Mouse (Mus musculus) heart, postnatal 0 days (tissue): ENCODE data around the gene Map3k4. TPM values are rescaled to one million over a fixed set of nuclear protein-coding genes. Genes with fewer than 3 reads are reported as not detected.

Experiments
- ATAC-seq: fragments of 200-750 bp; cut with Nextera tagmentation; 2 replicates; pipeline ENCODE4 v1.8.0; 2017; ENCODE audit warnings: low read depth, moderate number of reproducible peaks, moderate library complexity; ENCODE audit not compliant: insufficient read depth
- DNase-seq: peaks from one replicate; pipeline ENCODE4 v3.0.0-alpha.2; 2016; ENCODE audit warnings: low spot score
- H3K27ac ChIP-seq: fragments of 300-500 bp; sonication (generic); 2 replicates; pipeline ENCODE4 v1.5.1; 2014; ENCODE audit warnings: low read depth, mild to moderate bottlenecking
- H3K27me3 ChIP-seq: fragments of 300-500 bp; sonication (generic); 2 replicates; pipeline ENCODE4 v1.6.1; 2014; ENCODE audit warnings: low read length, mixed read lengths; ENCODE audit not compliant: control insufficient read depth, insufficient read depth
- H3K36me3 ChIP-seq: fragments of 300-500 bp; sonication (generic); replicated peaks from 2 replicates; pipeline ENCODE4 v1.6.1; 2014; ENCODE audit warnings: low read length, mixed read lengths; ENCODE audit not compliant: control insufficient read depth, insufficient read depth
- H3K4me1 ChIP-seq: fragments of 300-500 bp; sonication (generic); 2 replicates; pipeline ENCODE4 v1.6.1; 2014; ENCODE audit warnings: antibody characterized with exemption; ENCODE audit not compliant: control insufficient read depth, insufficient read depth
- H3K4me2 ChIP-seq: fragments of 300-500 bp; sonication (generic); 2 replicates; pipeline ENCODE4 v1.6.1; 2014; ENCODE audit warnings: low read depth, mild to moderate bottlenecking, low read length, moderate library complexity
- H3K4me3 ChIP-seq: fragments of 300-500 bp; sonication (generic); 2 replicates; pipeline ENCODE4 v1.5.1; 2014; ENCODE audit warnings: low read depth, low read length
- H3K9ac ChIP-seq: fragments of 300-500 bp; sonication (generic); replicated peaks from 2 replicates; pipeline ENCODE4 v1.6.1; 2014; ENCODE audit warnings: low read depth, low read length, mixed read lengths
- H3K9me3 ChIP-seq: fragments of 300-500 bp; sonication (generic); replicated peaks from 2 replicates; pipeline ENCODE4 v1.6.1; 2016; ENCODE audit warnings: low read length; ENCODE audit not compliant: control insufficient read depth
- CTCF ChIP-seq: IDR thresholded peaks from 2 replicates; pipeline ENCODE4 v1.5.1; 2016; ENCODE audit warnings: antibody characterized with exemption, control low read depth, low read depth
- EP300 ChIP-seq: IDR thresholded peaks from 2 replicates; pipeline ENCODE4 v1.6.1; 2016; ENCODE audit warnings: antibody characterized with exemption, low read depth
- WGBS: fragments of 180-500 bp; shearing (Covaris S2); extraction: QIAGEN DNeasy Blood & Tissue Kit; methylation state at CpG from one replicate; pipeline ENCODE4 v1.1.7; 2014; 5-methylcytosine and 5-hydroxymethylcytosine counted together
- polyA plus RNA-seq: library from polyadenylated mRNA; unstranded; fragments of >200 nt; fragmentation: Nextera tagmentation; extraction: Ambion mirVana; gene quantifications from 2 replicates; pipeline ENCODE4 v1.2.1, GENCODE M21; 2015
- total RNA-seq: library from RNA; depleted of rRNA; stranded (reverse); fragments of >200 nt; gene quantifications from 2 replicates; pipeline ENCODE4 v1.2.3, GENCODE M21; 2014; ENCODE audit warnings: low replicate concordance

Map3k4 gene
- total and polyA plus RNA-seq, 2 experiments from 2014 or later: 25.0 to 36.0 TPM

GRCm38 (mm10) chr17:12307251-12308135 lies 11.1 kb downstream of the Map3k4 start:
- Histone ChIP-seq H3K4me3 (no peak overlapping the region), H3K4me1 (peaks cover 9% of the 10 kb centered on the region), H3K9ac (no peak overlapping the region), H3K36me3 (no peaks in the 10 kb centered on the region), H3K4me2 (no peak overlapping the region), H3K9me3 (no peaks in the 10 kb centered on the region), H3K27me3 (no peaks in the 10 kb centered on the region), H3K27ac (no peak overlapping the region)
- WGBS: 70% methylated on average over 20 of the region's 20 CpGs
- TF ChIP-seq CTCF (no peak), EP300 (no peak)
- DNase-seq (no peak), ATAC-seq (no peak)

GRCm38 (mm10) chr17:12304658-12305057 lies 13.9 kb downstream of the Map3k4 start:
- 66% methylated on average over 6 of the region's 6 CpGs for WGBS
- ATAC-seq (no peak), DNase-seq (no peak)
- H3K27ac ChIP-seq: no peak overlapping the region
- H3K9me3 ChIP-seq: no peaks in the 10 kb centered on the region
- TF ChIP-seq EP300 (no peak), CTCF (no peak)
- no peaks in the 10 kb centered on the region for H3K36me3 ChIP-seq
- H3K9ac ChIP-seq: no peak overlapping the region
- H3K4me1 ChIP-seq: peaks cover 9% of the 10 kb centered on the region
- H3K4me2 ChIP-seq: no peak overlapping the region
- H3K4me3 ChIP-seq: no peak overlapping the region
- no peaks in the 10 kb centered on the region for H3K27me3 ChIP-seq

GRCm38 (mm10) chr17:12300896-12301706 lies 17.5 kb downstream of the Map3k4 start:
- ATAC-seq (peak; percentile 83), DNase-seq (peak; percentile 71)
- H3K27ac ChIP-seq: no peak overlapping the region
- peaks cover 19% of the 10 kb centered on the region for H3K4me1 ChIP-seq
- no peaks in the 10 kb centered on the region for H3K27me3 ChIP-seq
- H3K9me3 ChIP-seq: no peaks in the 10 kb centered on the region
- H3K9ac ChIP-seq: no peak overlapping the region
- H3K4me3 ChIP-seq: no peak overlapping the region
- TF ChIP-seq EP300 (no peak), CTCF (peak; percentile 99)
- no peaks in the 10 kb centered on the region for H3K36me3 ChIP-seq
- WGBS: 46% methylated on average over 3 of the region's 3 CpGs
- no peak overlapping the region for H3K4me2 ChIP-seq

GRCm38 (mm10) chr17:12300127-12300675 lies 18.4 kb downstream of the Map3k4 start:
- ATAC-seq: no peak
- H3K4me1 ChIP-seq: peaks cover 12% of the 10 kb centered on the region

DNA sequence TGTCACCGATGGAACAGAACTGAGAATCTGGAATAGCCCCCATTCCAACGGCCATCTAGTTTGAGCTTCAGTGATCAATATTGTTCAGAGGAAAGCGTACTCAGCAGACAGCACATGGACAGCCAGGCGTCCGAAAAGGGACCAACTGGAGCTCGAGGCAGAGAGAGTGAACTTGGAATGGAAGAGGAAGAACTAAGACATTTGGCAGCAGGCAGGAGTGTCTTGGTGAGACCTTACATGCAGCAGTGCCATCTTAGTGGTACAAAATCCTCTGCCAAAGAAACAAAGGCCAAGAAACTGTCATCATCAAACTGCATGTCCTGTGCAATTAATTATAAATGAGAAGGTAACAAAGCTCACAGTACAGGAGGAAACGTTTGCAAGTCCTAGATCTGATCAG lies 19.2 kb downstream of the Map3k4 start:
- TF ChIP-seq CTCF: no peak
- no peak for TF ChIP-seq EP300
- ATAC-seq (no peak), DNase-seq (no peak)
- Histone ChIP-seq H3K27me3 (no peaks in the 10 kb centered on the region), H3K27ac (no peak overlapping the region), H3K4me2 (no peak overlapping the region), H3K9me3 (no peaks in the 10 kb centered on the region), H3K4me1 (peaks cover 10% of the 10 kb centered on the region; the same call in 1 of the 2 replicates), H3K4me3 (no peak overlapping the region), H3K9ac (no peak overlapping the region), H3K36me3 (no peaks in the 10 kb centered on the region)
- WGBS: 84% methylated on average over 7 of the region's 7 CpGs

More at GRCm38 (mm10) chr17:12300127-12300675, 18.4 kb downstream of the Map3k4 start:
- Histone ChIP-seq H3K27me3 (no peaks in the 10 kb centered on the region), H3K9me3 (no peaks in the 10 kb centered on the region), H3K4me3 (no peak overlapping the region), H3K27ac (no peak overlapping the region), H3K36me3 (no peaks in the 10 kb centered on the region), H3K4me2 (no peak overlapping the region), H3K9ac (no peak overlapping the region)
- no peak for DNase-seq
- WGBS: 72% methylated on average over 14 of the region's 14 CpGs
- TF ChIP-seq EP300 (no peak), CTCF (no peak)
